In the genomic region with DNA sequence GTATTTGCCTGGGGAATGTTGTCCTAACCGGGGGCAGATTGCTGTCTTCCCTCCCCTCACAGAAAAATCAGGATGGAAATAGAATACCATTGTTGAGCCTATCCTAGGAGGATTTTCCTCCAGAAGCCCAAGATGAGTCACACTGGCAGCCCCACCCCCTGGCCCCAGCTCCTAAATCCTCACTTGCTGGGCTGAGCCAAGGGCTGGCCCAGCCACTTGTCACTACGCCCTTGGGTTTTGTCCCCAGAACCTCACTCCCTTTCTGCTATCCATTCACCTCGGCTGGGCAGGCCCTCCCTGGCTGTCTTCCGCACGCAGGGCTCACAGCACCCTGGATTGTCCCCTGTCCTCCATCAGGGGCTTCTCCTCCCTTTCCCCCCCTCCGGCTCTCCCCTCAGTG, we compare ENCODE assay signal across 8 mouse cellular contexts. TPM values are rescaled to one million over a fixed set of nuclear protein-coding genes. Genes with fewer than 3 reads are reported as not detected.
A peak's percentile ranks its signal among the peaks of the same experiment; 100 is the strongest.
DNase-seq lines count a peak whose midpoint lies in the region; ATAC-seq and TF ChIP-seq lines count a peak whose summit lies in the region.

No protein-coding gene starts in this region.

- no peaks in the 10 kb centered on the region for H3K36me3 ChIP-seq in forebrain, embryonic 11.5 days (ENCODE audit: control insufficient read depth, insufficient read depth, low read length)
- no peaks in the 10 kb centered on the region for H3K36me3 ChIP-seq in forebrain, postnatal 0 days (ENCODE audit: insufficient read depth)
- no peaks in the 10 kb centered on the region for H3K36me3 ChIP-seq in intestine, embryonic 16.5 days (ENCODE audit: control insufficient read depth, insufficient read depth, low read length)

- WGBS in forebrain, embryonic 11.5 days: 19% methylated on average over 6 of the region's 6 CpGs
- WGBS in forebrain, postnatal 0 days: 31% methylated on average over 6 of the region's 6 CpGs
- WGBS in intestine, embryonic 16.5 days: 43% methylated on average over 6 of the region's 6 CpGs

- no peaks in the 10 kb centered on the region for H3K9me3 ChIP-seq in forebrain, embryonic 11.5 days (ENCODE audit: control insufficient read depth, low read length)
- no peaks in the 10 kb centered on the region for H3K9me3 ChIP-seq in forebrain, postnatal 0 days (ENCODE audit: low read length)
- H3K9me3 ChIP-seq in intestine, embryonic 16.5 days (ENCODE audit: control insufficient read depth, low read length): no peaks in the 10 kb centered on the region

- no peak for ATAC-seq in forebrain, embryonic 11.5 days (replicated peaks; ENCODE audit: low FRiP score)
- ATAC-seq in forebrain, postnatal 0 days: no peak; the same call in 1 of the 2 replicates
- no peak for ATAC-seq in intestine, embryonic 16.5 days

- H3K4me1 ChIP-seq in forebrain, embryonic 11.5 days (replicated peaks; ENCODE audit: control insufficient read depth, insufficient read depth, low read length): peaks cover 6% of the 10 kb centered on the region
- peaks cover 4% of the 10 kb centered on the region for H3K4me1 ChIP-seq in forebrain, postnatal 0 days (ENCODE audit: insufficient read depth)
- peaks cover 14% of the 10 kb centered on the region for H3K4me1 ChIP-seq in intestine, embryonic 16.5 days (ENCODE audit: control insufficient read depth, insufficient read depth, low read length)

- H3K9ac ChIP-seq in forebrain, embryonic 11.5 days (ENCODE audit: low read length): peak overlapping the region; percentile 14
- H3K9ac ChIP-seq in forebrain, postnatal 0 days: no peak overlapping the region
- 0 out of 2 replicates have a peak overlapping the region, but pooled peaks have one; percentile 11 for H3K9ac ChIP-seq in intestine, embryonic 16.5 days (ENCODE audit: low read depth, low read length)

- no peak overlapping the region for H3K4me3 ChIP-seq in forebrain, embryonic 11.5 days (ENCODE audit: low read depth, low read length)
- H3K4me3 ChIP-seq in forebrain, postnatal 0 days (ENCODE audit: low read depth, low read length): no peak overlapping the region
- H3K4me3 ChIP-seq in intestine, embryonic 16.5 days (ENCODE audit: low read length): no peak overlapping the region

- no peak for DNase-seq in forebrain, embryonic 11.5 days (ENCODE audit: low spot score)
- no peak for DNase-seq in forebrain, postnatal 0 days
- DNase-seq in adrenal gland, adult 2 months: peak; percentile 92
- peak; percentile 79 for DNase-seq in gastrocnemius, adult 18-20 months (ENCODE audit: low spot score)
- DNase-seq in lung, postnatal 36 days: peak; percentile 77
- DNase-seq in liver: no peak
- no peak for DNase-seq in layer of hippocampus, postnatal 25 days (ENCODE audit: extremely low spot score in 1 of 2, low spot score in 1 of 2)

- H3K27me3 ChIP-seq in forebrain, embryonic 11.5 days (ENCODE audit: control insufficient read depth, insufficient read depth, low read length): no peaks in the 10 kb centered on the region
- H3K27me3 ChIP-seq in forebrain, postnatal 0 days (ENCODE audit: insufficient read depth, low read length): no peaks in the 10 kb centered on the region
- H3K27me3 ChIP-seq in intestine, embryonic 16.5 days (replicated peaks; ENCODE audit: control insufficient read depth, insufficient read depth, low read length): no peaks in the 10 kb centered on the region

- H3K4me2 ChIP-seq in forebrain, embryonic 11.5 days (ENCODE audit: low read depth, low read length, severe bottlenecking): no peak overlapping the region
- no peak overlapping the region for H3K4me2 ChIP-seq in forebrain, postnatal 0 days (ENCODE audit: low read depth)
- H3K4me2 ChIP-seq in intestine, embryonic 16.5 days (ENCODE audit: low read depth, low read length): no peak overlapping the region

- no peak for TF ChIP-seq CTCF in forebrain, postnatal 0 days (IDR thresholded peaks at IDR 0.05; ENCODE audit: low read depth)

- no peak overlapping the region for H3K27ac ChIP-seq in forebrain, embryonic 11.5 days (ENCODE audit: low read depth, low read length)
- no peak overlapping the region for H3K27ac ChIP-seq in forebrain, postnatal 0 days (ENCODE audit: low read depth, low read length)
- H3K27ac ChIP-seq in intestine, embryonic 16.5 days (ENCODE audit: low read length): no peak overlapping the region

RNA-seq across cellular contexts. Expression of gene Dusp7, which starts 23.3 kb away (rescaled TPM):
- polyA plus RNA-seq in forebrain, embryonic 11.5 days (2014; fragmentation: Nextera tagmentation; extraction: Ambion mirVana): 26.8 and 27.6 TPM in 2 replicates
- 43.5 and 44.5 TPM in 2 replicates for total RNA-seq in forebrain, postnatal 0 days (2014; rRNA removed)
- polyA plus RNA-seq in forebrain, postnatal 0 days (2015; fragmentation: Nextera tagmentation; extraction: Ambion mirVana): 16.5 and 16.7 TPM in 2 replicates
- total RNA-seq in adrenal gland, adult 2 months (2021): 10 to 100 TPM; 12.8 to 18.7 TPM
- polyA plus RNA-seq in adrenal gland, adult 2 months (2012; rRNA removed): 40.2 and 46.7 TPM in 2 replicates
- total RNA-seq in gastrocnemius, adult 18-20 months (2021): 10 to 100 TPM; 15.3 to 27.6 TPM
- polyA plus RNA-seq in intestine, embryonic 16.5 days (2015; fragmentation: Nextera tagmentation; extraction: Ambion mirVana): 4.8 and 6.3 TPM in 2 replicates
- 10 to 100 TPM; 82.4 to 91.1 TPM for total RNA-seq in layer of hippocampus, postnatal 25 days (2021)

Comparison
In these comparisons a context has a peak if more than half of its experiments do, and no peak if none do; other contexts are left out.
1. DNase-seq: peak in adrenal gland, adult 2 months (single experiment), gastrocnemius, adult 18-20 months (single experiment) and lung, postnatal 36 days (single experiment); none in forebrain, embryonic 11.5 days (single experiment), forebrain, postnatal 0 days (single experiment), liver (single experiment) and layer of hippocampus, postnatal 25 days (0 of 2).